Mouse (Mus musculus) brain, embryonic 14.5 days (tissue): ENCODE data around the gene Rims3. TPM values are rescaled to one million over a fixed set of nuclear protein-coding genes. Genes with fewer than 3 reads are reported as not detected.

Experiments
- DNase-seq: peaks from one replicate; pipeline ENCODE4 v3.0.0-alpha.2; 2011; ENCODE audit warnings: low read depth
- CTCF ChIP-seq: fragments of 200-500 bp; IDR thresholded peaks from 2 replicates; pipeline ENCODE4 v1.5.1; 2012; ENCODE audit warnings: inconsistent platforms, mild to moderate bottlenecking, moderate library complexity, borderline replicate concordance; ENCODE audit not compliant: insufficient read depth, insufficient read length; ENCODE audit errors: extremely low read depth
- POLR2A ChIP-seq: fragments of 200-500 bp; IDR thresholded peaks from 2 replicates; pipeline ENCODE4 v1.6.1; 2012; ENCODE audit warnings: mild to moderate bottlenecking, inconsistent platforms, borderline replicate concordance; ENCODE audit not compliant: poor library complexity, insufficient read depth, insufficient read length, severe bottlenecking; ENCODE audit errors: extremely low read depth
- polyA plus RNA-seq: library from polyadenylated mRNA; depleted of rRNA; stranded (reverse); fragments of >200 nt; gene quantifications from 2 replicates; pipeline ENCODE4 v1.2.3, GENCODE M21; 2012; rRNA removed

The Rims3 gene
- 21.8 and 39.8 TPM in 2 replicates for polyA plus RNA-seq

DNA sequence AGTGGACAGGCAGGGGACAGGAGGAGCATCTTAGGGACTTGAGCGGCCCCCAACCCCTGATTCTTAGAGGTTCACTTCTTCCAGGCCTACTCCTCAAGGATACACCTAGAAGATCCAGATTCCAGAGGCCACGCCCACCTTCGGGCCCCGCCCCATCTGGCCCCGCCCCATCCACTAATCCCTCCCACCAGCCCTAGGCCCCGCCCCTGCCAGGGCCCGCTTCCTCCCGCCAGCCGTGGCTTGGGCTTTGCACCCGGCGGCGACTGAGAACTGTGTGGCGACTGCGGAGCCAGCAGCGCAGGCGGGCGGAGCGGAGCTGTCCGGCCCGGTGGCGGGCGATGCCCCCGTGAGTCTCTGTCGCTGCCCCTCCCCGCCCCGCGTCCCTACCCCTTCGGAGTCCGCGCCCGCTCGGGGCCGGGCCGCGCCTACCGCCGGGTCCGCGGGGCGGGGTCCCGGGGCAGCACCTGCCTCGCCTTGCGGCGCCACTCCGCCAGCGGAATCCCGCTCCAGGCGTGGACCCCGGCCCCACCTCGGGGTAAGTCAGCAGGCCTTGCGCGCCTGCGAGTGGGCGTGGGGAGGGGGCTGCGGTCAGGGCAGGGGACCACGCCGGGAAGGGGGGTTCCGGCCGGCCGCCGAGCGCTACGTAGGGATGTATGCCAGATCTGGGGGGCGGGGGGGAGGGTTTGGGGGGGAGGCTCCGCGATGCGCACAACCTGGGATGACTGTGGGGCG, at the start of gene Rims3:
Gene Rims3 (plus strand): TSS at position 229 of the 732 bp plus-strand sequence.
- DNase-seq = peak; percentile 53
- TF ChIP-seq POLR2A (peak; percentile 39; the same call in 1 of the 2 replicates), CTCF (no peak)

- no peak for DNase-seq
These were observed 48.8 kb upstream of the Rims3 start for GRCm38 (mm10) chr4:120805816-120806215.

GRCm38 (mm10) chr4:120813762-120814161, 40.9 kb upstream of the Rims3 start:
- no peak for DNase-seq
- TF ChIP-seq POLR2A (no peak), CTCF (no peak)

More at GRCm38 (mm10) chr4:120805816-120806215, 48.8 kb upstream of the Rims3 start:
- TF ChIP-seq CTCF (no peak), POLR2A (no peak)

DNA sequence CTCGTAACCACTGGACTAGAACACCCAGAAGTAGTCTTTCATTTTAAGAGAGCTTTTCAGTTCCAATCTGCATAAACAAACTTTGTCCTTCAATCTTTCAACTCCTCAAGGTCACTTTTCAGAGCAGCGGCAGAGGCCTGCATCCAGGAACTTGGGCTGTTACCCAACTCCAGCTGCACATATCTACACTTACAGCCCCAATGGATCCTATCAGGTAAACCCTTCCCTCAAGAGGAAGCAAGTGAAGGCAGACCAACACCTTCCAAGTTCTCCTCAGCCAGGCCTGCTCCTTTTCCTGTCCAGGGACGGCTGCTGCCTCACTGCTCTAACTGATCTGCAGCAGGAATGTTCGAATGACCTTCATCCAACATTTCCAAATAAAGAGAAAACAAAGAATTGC, 40.4 kb upstream of the Rims3 start:
- peak; percentile 2 for DNase-seq
- TF ChIP-seq POLR2A (no peak), CTCF (no peak)

- TF ChIP-seq POLR2A (no peak), CTCF (no peak)
- DNase-seq = no peak
These were observed 39.5 kb upstream of the Rims3 start for GRCm38 (mm10) chr4:120815163-120815562.

GRCm38 (mm10) chr4:120815622-120816334, 38.8 kb upstream of the Rims3 start:
- TF ChIP-seq POLR2A = peak; percentile 27; the same call in 1 of the 2 replicates
- TF ChIP-seq CTCF = no peak
- peak; percentile 98 for DNase-seq

DNA sequence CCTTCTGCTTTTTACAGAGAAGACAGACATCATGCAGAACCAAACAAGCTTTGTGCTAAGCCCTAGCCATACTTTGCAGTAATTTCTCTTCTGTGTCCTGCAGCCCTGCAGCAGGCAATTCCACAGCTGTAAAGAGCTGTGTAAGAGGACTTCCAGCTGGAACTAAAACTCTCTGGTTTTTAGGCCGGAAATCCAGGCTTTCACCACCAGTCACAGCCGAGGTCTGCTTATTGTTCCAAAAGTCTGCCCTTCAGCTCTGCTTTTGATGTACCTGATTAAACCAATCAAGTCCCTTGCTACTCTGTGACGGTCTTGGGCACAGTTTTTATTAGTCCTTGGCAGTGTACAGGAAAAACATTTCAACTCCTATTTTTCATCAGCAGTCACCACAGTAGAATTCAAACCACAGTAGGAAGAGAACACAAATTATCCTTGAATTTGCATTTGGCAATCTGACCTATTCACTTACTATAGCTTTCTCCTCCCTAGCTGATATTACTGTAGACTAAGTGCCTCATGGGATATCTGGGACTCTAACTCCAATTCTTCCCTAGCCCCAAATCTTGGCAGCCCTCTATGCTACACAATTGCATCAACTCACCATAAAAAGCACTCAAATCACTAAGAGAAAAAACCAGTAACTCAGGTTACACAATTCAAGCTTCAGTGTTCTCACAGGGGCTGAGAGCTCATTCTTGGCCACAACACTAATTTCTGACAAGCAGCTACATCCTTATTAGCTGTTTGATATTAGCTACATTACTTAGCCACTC, 37.4 kb upstream of the Rims3 start:
- no peak for DNase-seq
- TF ChIP-seq CTCF (no peak), POLR2A (no peak)

DNA sequence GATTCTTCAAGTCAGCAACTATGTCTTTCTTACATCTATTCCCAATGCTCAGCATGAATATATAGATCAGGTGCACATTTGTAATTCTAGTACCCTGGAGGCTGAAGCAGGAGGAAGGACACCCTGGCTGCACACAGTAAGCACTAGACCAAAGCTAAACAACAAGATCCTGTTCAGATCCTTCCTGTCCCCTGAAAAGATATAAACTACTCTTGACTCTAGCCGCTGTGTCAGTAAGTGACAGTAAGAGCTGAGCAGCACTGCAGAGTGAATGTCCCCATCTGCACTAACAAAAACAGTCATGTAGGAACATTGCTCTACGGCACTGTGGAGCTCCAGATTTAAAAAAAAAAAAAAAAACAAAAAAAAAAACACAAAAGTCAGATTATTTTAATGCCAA, 36.7 kb upstream of the Rims3 start:
- TF ChIP-seq POLR2A (no peak), CTCF (no peak)
- DNase-seq = no peak

- no peak for DNase-seq
- no peak for TF ChIP-seq CTCF
- TF ChIP-seq POLR2A = no peak
These were observed 35.3 kb upstream of the Rims3 start for GRCm38 (mm10) chr4:120819296-120819695.

GRCm38 (mm10) chr4:120819871-120820270, 34.7 kb upstream of the Rims3 start:
- DNase-seq = no peak
- TF ChIP-seq CTCF (no peak), POLR2A (no peak)
